In the genomic region with DNA sequence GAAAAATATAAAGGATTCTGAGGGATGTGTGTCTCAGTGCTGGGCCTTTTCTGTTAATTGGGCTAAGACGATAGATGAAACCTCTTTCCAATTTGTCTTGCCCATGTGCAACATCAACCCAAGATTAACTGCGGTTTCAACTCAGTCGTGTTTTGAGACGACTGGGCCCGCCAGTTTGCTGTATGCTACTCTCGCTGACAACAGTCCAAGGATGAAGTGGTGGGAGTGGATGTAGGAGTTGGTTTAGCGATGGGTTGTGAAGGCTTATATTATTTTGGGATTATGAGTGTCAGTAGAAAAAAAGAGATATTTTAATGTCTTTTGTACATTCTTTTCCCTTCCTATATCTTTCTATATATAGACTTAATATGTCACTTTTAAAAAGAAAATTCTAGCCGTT, we compare ENCODE assay signal across 25 mouse cellular contexts. TPM values are rescaled to one million over a fixed set of nuclear protein-coding genes. Genes with fewer than 3 reads are reported as not detected.
DNase-seq lines count a peak whose midpoint lies in the region; ATAC-seq and TF ChIP-seq lines count a peak whose summit lies in the region.
"Had no signal": no experiment of that assay in that cellular context is flagged by ENCODE, and none has a peak within 500 bp of the region (broad histone marks: within the 10 kb centered on the region; RNA-seq: fewer than 3 reads in every experiment).

No protein-coding gene starts in this region.

- H3K4me1 ChIP-seq in midbrain, postnatal 0 days (ENCODE audit: insufficient read depth, low read length): no peaks in the 10 kb centered on the region
- H3K4me1 ChIP-seq: embryonic facial prominence, embryonic 10.5 days; forebrain, embryonic 13.5 days; heart, embryonic 10.5 days; hindbrain, embryonic 12.5 days had no signal

- WGBS in midbrain, postnatal 0 days: 86% methylated on average over 8 of the region's 8 CpGs

- no peaks in the 10 kb centered on the region for H3K36me3 ChIP-seq in midbrain, postnatal 0 days (ENCODE audit: insufficient read depth, low read length)
- H3K36me3 ChIP-seq: embryonic facial prominence, embryonic 10.5 days; heart, embryonic 10.5 days; hindbrain, embryonic 12.5 days had no signal

- no peak for ATAC-seq in midbrain, postnatal 0 days (ENCODE audit: low FRiP score)
- ATAC-seq: activated CD4-positive, CD25-positive, alpha-beta regulatory T cell, adult 4 months; forebrain, embryonic 13.5 days; forebrain, postnatal 0 days; hindbrain, embryonic 16.5 days; Patski had no signal

- no peaks in the 10 kb centered on the region for H3K27me3 ChIP-seq in midbrain, postnatal 0 days (ENCODE audit: insufficient read depth, low read length)
- H3K27me3 ChIP-seq: CH12.LX; forebrain, embryonic 13.5 days; hindbrain, embryonic 12.5 days had no signal

- DNase-seq in gastrocnemius, adult 2 months: no peak
- DNase-seq in gastrocnemius, postnatal 10 days: no peak
- peak; percentile 57 for DNase-seq in brain, adult 2 months (ENCODE audit: low read depth, low spot score)
- peak; percentile 9 to 81 for DNase-seq in left cerebral cortex, postnatal 25 days (ENCODE audit: low spot score in 2 of 2)
- peak; percentile 23 for DNase-seq in right cerebral cortex, postnatal 25 days
- DNase-seq in embryo, embryonic 9.5 days (ENCODE audit: extremely low spot score): no peak
- DNase-seq in midbrain, postnatal 0 days (ENCODE audit: low spot score): no peak
- DNase-seq: adrenal gland, postnatal 14 days; cerebellum, adult 18-20 months; cerebellum, adult 9-11 months; cerebellum, postnatal 36 days; forebrain, postnatal 0 days; heart, adult 18-20 months; heart, postnatal 10 days; heart, postnatal 4 days had no signal

- no peaks in the 10 kb centered on the region for H3K9me3 ChIP-seq in midbrain, postnatal 0 days (ENCODE audit: low read length)
- H3K9me3 ChIP-seq: embryonic facial prominence, embryonic 10.5 days; forebrain, embryonic 13.5 days; heart, embryonic 10.5 days; hindbrain, embryonic 12.5 days had no signal

- H3K4me2 ChIP-seq in midbrain, postnatal 0 days (ENCODE audit: low read depth, low read length, poor library complexity, severe bottlenecking): no peak overlapping the region
- H3K4me2 ChIP-seq: forebrain, embryonic 13.5 days; hindbrain, embryonic 12.5 days had no signal

- TF ChIP-seq CTCF in gastrocnemius, adult 2 months (IDR thresholded peaks at IDR 0.05): no peak
- no peak for TF ChIP-seq CTCF in midbrain, postnatal 0 days (IDR thresholded peaks at IDR 0.05)

- no peak overlapping the region for H3K4me3 ChIP-seq in gastrocnemius, adult 2 months
- no peak overlapping the region for H3K4me3 ChIP-seq in midbrain, postnatal 0 days (ENCODE audit: low read depth, low read length)
- H3K4me3 ChIP-seq: embryonic facial prominence, embryonic 10.5 days; forebrain, embryonic 13.5 days; heart, embryonic 10.5 days; hindbrain, embryonic 12.5 days had no signal

- H3K27ac ChIP-seq in gastrocnemius, adult 2 months: peak overlapping the region; percentile 53
- H3K27ac ChIP-seq in midbrain, postnatal 0 days (ENCODE audit: low read depth, low read length): no peak overlapping the region
- H3K27ac ChIP-seq: embryonic facial prominence, embryonic 10.5 days; forebrain, embryonic 13.5 days; heart, embryonic 10.5 days; hindbrain, embryonic 12.5 days had no signal

- intact Hi-C loops in gastrocnemius, adult 2 months (cut with DNase I): no loop called here
- intact Hi-C loops in left cerebral cortex, postnatal 25 days (cut with DNase I): loop anchor here (10.0 kb wide), 1 partner anchor 230 kb away; no protein-coding TSS in a partner anchor

- no peak overlapping the region for H3K9ac ChIP-seq in midbrain, postnatal 0 days (replicated peaks; ENCODE audit: low read length, poor library complexity, severe bottlenecking)
- H3K9ac ChIP-seq: forebrain, embryonic 13.5 days; forebrain, postnatal 0 days; hindbrain, embryonic 12.5 days had no signal

RNA-seq across cellular contexts. Expression of a gene that starts 3.9 kb away (rescaled TPM):
- total RNA-seq in gastrocnemius, adult 2 months (2021): 1 to 10 TPM; 3.5 to 5.1 TPM
- total RNA-seq in gastrocnemius, postnatal 10 days (2021): 1 to 10 TPM; 3.0 to 3.4 TPM
- total RNA-seq in left cerebral cortex, postnatal 25 days (2021): 10 to 100 TPM; 11.6 to 11.7 TPM
- 8.2 and 9.2 TPM in 2 replicates for total RNA-seq in midbrain, postnatal 0 days (2014; rRNA removed)
- polyA plus RNA-seq in midbrain, postnatal 0 days (2015; fragmentation: Nextera tagmentation; extraction: Ambion mirVana): 7.4 and 7.7 TPM in 2 replicates
- total RNA-seq: adrenal gland, adult 18-20 months; adrenal gland, postnatal 14 days; CH12.LX; heart, postnatal 10 days; heart, postnatal 4 days had no signal
- polyA plus RNA-seq: embryonic facial prominence, embryonic 10.5 days; heart, embryonic 10.5 days; heart, embryonic 14.5 days; Patski had no signal

Comparison
In these comparisons a context has a peak if more than half of its experiments do, and no peak if none do; other contexts are left out.
1. DNase-seq: peak in brain, adult 2 months (single experiment), left cerebral cortex, postnatal 25 days (2 of 2) and right cerebral cortex, postnatal 25 days (single experiment); none in gastrocnemius, adult 2 months (single experiment), gastrocnemius, postnatal 10 days (single experiment), embryo, embryonic 9.5 days (single experiment) and midbrain, postnatal 0 days (single experiment).